Mouse (Mus musculus): ENCODE results near the gene Ccdc47. TPM values are rescaled to one million over a fixed set of nuclear protein-coding genes. Genes with fewer than 3 reads are reported as not detected.

The Ccdc47 gene
- polyA plus RNA-seq, 1 experiment from 2014 or later = 85.9 TPM

DNA sequence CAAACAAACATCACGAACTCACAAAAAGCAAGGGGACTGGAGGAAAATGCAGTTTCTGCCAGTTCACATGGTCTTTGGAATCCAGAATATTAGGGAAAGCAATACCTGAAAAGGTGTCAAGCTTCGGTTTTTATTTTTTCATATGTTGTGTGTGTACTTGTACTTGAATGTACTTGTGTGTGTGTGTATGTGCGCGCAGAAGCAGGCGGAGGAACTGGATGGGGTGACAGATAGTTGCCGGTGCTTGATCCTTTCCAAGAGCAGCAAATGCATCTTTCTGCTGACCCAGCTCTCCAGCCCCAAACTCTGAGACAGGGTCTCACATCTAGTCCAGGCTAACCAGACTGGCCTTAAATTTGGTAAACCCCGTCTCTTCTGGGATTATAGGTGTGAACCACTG, 21.3 kb downstream of the Ccdc47 start:
- H3K4me3 ChIP-seq = no peak overlapping the region
- no peak for ATAC-seq (ENCODE audit: low FRiP score, low read depth)
- H3K9ac ChIP-seq (replicated peaks) = no peak overlapping the region
- H3K4me1 ChIP-seq = peaks cover 10% of the 10 kb centered on the region
- H3K36me3 ChIP-seq = peaks cover 29% of the 10 kb centered on the region
- WGBS = 93% methylated on average over 7 of the region's 7 CpGs
- H3K27me3 ChIP-seq = no peaks in the 10 kb centered on the region
- no peaks in the 10 kb centered on the region for H3K9me3 ChIP-seq
- no peak overlapping the region for H3K27ac ChIP-seq (replicated peaks)
- no peak overlapping the region for H3K4me2 ChIP-seq (replicated peaks)

DNA sequence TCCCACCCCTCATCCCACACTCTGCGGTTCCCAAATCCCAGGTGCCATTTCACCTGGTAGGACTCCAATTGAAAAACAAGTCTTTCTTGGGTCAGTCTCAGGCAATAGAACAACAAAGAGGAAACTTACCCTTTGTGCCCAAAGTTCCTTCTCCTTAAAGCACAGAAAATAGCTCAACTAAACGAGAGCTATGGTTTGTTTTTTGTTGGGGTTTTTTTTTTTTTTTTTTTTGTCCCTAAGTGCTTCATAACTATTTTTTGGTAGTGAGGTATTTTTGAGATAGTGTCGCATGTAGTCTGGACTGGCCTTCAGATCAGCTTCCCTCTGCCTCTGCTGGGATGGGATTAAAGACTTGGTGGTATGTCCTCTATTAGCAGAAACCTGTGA, 22.0 kb downstream of the Ccdc47 start:
- Histone ChIP-seq H3K27ac (replicated peaks) (peak overlapping the region; percentile 88), H3K4me1 (peaks cover 10% of the 10 kb centered on the region), H3K4me3 (peak overlapping the region; percentile 76), H3K27me3 (no peaks in the 10 kb centered on the region), H3K36me3 (peaks cover 29% of the 10 kb centered on the region), H3K9ac (replicated peaks) (peak overlapping the region; percentile 70), H3K4me2 (replicated peaks) (peak overlapping the region; percentile 74), H3K9me3 (no peaks in the 10 kb centered on the region)
- WGBS = 37% methylated on average over 3 of the region's 3 CpGs
- no peak for ATAC-seq (ENCODE audit: low FRiP score, low read depth)

DNA sequence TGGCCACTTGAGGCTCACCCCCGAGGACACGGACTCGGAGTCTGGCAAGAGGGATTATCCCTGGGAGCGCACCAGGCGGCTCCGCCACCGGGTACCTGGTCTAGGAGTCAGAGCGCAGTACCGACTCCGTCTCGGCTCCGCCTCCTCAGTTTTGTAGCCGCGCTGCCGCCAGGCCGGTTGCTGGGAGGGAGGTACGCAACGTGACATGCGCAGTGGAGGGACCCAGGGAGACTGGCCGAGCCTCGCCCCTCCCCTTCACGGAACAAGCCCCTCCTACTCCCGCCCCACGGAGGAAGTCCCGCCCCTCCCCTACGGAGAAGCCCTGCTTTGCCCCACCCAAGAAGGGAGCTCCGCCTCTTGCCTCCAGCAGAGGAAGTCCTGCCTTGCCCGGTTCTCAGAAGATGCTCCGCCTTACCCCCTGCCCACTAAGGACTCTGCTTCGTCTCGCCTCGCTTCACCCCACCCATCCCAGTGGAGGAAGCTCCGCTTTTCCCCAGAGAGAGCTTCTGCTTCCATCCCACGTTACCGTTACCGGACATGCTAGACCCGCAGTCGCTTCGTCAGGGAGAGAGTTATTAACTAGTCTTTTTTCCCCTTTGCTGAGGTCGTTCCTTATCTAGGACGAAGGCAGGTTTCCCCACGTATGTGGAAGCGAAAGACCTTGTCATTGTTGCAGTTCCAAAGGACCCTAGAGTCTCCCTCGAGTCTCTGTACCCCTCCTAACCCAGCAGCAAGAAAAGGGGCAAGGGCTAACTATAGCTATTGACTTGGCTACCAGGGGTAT, 22.6 kb downstream of the Ccdc47 start:
- under 1% methylated on average over 44 of the region's 44 CpGs for WGBS

DNA sequence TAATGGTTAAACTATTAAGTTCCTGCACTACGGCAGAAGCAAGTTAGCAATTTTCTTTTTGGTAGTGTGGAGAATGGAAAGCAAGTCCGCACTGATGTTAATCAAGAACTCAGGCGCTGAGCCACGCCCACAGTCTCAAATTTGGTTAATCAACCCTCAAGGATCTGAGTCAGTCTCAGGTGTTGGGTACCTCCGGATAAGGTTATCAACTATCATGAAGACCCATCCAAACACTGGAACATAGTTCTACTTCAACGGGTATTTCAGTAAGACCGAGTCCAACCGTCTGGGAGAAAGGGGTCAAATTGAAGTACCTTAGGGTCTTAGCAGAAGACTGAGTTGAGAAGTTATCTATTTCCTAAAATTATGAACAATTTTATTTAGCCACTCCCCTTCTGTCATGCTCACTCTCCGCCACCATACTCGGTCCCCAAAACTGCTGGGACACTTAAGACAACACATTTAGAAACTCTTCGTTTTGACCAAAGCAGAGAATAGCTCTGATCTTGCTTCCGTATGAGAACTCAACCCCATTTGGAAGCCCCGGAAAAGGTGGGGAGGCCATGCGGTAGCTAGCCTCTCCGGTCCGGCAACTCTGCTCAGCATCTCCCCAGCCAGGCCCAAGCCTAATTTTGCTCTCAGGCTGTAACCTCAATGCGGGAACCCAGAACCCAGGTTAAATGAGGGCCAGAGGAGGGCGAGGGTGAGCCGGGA, 23.3 kb downstream of the Ccdc47 start:
- peak overlapping the region; percentile 76 for H3K4me3 ChIP-seq
- H3K36me3 ChIP-seq = peaks cover 20% of the 10 kb centered on the region
- peak overlapping the region; percentile 77 for H3K9ac ChIP-seq (replicated peaks)
- no peaks in the 10 kb centered on the region for H3K9me3 ChIP-seq
- no peaks in the 10 kb centered on the region for H3K27me3 ChIP-seq
- peak overlapping the region; percentile 88 for H3K27ac ChIP-seq (replicated peaks)
- ATAC-seq (ENCODE audit: low FRiP score, low read depth) = no peak; the same call in 1 of the 2 replicates
- H3K4me2 ChIP-seq (replicated peaks) = peak overlapping the region; percentile 74
- H3K4me1 ChIP-seq = peaks cover 10% of the 10 kb centered on the region
- 13% methylated on average over 19 of the region's 19 CpGs for WGBS

More for the DNA sequence above, 22.6 kb downstream of the Ccdc47 start:
- peak overlapping the region; percentile 76 for H3K4me3 ChIP-seq
- peaks cover 10% of the 10 kb centered on the region for H3K4me1 ChIP-seq
- peak overlapping the region; percentile 77 for H3K9ac ChIP-seq (replicated peaks)
- peak; percentile 96 for ATAC-seq (ENCODE audit: low FRiP score, low read depth)
- no peaks in the 10 kb centered on the region for H3K27me3 ChIP-seq
- H3K27ac ChIP-seq (replicated peaks) = peak overlapping the region; percentile 88
- no peaks in the 10 kb centered on the region for H3K9me3 ChIP-seq
- H3K36me3 ChIP-seq = peaks cover 28% of the 10 kb centered on the region
- peak overlapping the region; percentile 74 for H3K4me2 ChIP-seq (replicated peaks)

DNA sequence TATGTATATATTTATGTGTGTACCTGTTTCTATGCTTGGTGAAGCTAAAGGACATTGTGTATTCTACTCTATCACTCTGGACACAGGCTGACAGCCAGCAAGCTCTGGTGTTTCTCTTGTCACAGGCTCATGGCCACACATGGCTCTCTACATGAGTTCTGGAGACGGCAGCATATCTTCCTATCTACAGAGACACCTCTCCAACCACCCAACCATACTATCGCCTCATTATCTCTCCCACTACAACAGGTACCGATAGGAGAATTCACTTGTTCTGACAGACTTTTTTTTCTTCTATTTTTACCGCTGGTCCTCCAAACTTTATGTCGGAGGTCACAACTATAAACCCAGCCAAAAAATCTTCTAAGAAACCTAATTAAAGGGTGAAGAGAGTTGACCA, 23.9 kb downstream of the Ccdc47 start:
- Histone ChIP-seq H3K27ac (replicated peaks) (no peak overlapping the region), H3K9me3 (no peaks in the 10 kb centered on the region), H3K4me1 (peaks cover 10% of the 10 kb centered on the region), H3K27me3 (no peaks in the 10 kb centered on the region), H3K4me3 (no peak overlapping the region), H3K36me3 (peaks cover 14% of the 10 kb centered on the region), H3K9ac (replicated peaks) (peak overlapping the region; percentile 77; the same call in 1 of the 2 replicates), H3K4me2 (replicated peaks) (peak overlapping the region; percentile 74)
- WGBS = 96% methylated on average over 5 of the region's 5 CpGs
- no peak for ATAC-seq (ENCODE audit: low FRiP score, low read depth)

DNA sequence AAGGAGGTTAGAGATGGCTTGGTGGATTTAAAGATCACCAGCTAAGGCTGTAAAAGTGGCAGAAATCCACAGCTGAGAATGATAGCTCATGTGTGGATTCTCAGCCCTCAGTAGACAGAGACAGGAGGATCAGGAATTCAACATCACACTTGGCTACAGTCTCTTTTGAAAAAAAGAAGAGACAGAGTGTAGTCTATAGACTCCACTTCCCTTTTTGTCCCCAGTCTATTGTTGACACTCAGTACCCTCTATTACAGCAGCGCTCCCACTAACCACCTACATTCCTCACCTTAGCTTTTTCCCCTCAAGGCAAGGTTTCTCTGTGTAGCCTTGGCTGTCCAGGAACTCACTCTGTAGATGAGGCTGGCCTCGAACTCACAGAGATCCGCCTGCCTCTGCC, 24.4 kb downstream of the Ccdc47 start:
- H3K9ac ChIP-seq (replicated peaks) = no peak overlapping the region
- no peak overlapping the region for H3K4me2 ChIP-seq (replicated peaks)
- no peak for ATAC-seq (ENCODE audit: low FRiP score, low read depth)
- H3K4me1 ChIP-seq = peaks cover 10% of the 10 kb centered on the region
- H3K9me3 ChIP-seq = no peaks in the 10 kb centered on the region
- H3K36me3 ChIP-seq = peaks cover 9% of the 10 kb centered on the region
- H3K27me3 ChIP-seq = no peaks in the 10 kb centered on the region
- WGBS = 95% methylated on average over 3 of the region's 3 CpGs
- no peak overlapping the region for H3K27ac ChIP-seq (replicated peaks)
- H3K4me3 ChIP-seq = no peak overlapping the region

DNA sequence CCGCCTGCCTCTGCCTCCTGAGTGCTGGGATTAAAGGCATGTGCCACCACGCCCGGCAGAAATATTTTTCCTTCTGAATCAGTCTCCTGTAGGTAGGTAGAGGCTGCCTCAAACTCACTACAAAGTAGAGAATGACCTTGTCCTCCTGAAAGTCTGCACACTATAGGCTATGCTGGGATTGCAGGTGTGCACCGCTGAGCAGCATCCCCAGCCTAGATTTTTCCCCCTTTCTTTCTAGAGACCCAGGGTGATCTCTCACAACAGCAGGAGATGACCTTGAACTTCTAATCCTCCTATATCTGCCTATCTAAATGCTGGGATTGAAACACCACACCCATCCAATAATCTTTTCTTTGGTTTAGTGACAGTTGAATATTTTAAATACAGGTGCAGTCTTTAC, 28.8 kb downstream of the Ccdc47 start:
- Histone ChIP-seq H3K4me2 (replicated peaks) (no peak overlapping the region), H3K9me3 (no peaks in the 10 kb centered on the region), H3K27ac (replicated peaks) (no peak overlapping the region), H3K4me3 (no peak overlapping the region), H3K4me1 (peaks cover 2% of the 10 kb centered on the region), H3K36me3 (peaks cover 10% of the 10 kb centered on the region; the same call in 1 of the 2 replicates), H3K9ac (replicated peaks) (no peak overlapping the region), H3K27me3 (no peaks in the 10 kb centered on the region)
- ATAC-seq (ENCODE audit: low FRiP score, low read depth) = no peak
- 89% methylated on average over 4 of the region's 4 CpGs for WGBS

DNA sequence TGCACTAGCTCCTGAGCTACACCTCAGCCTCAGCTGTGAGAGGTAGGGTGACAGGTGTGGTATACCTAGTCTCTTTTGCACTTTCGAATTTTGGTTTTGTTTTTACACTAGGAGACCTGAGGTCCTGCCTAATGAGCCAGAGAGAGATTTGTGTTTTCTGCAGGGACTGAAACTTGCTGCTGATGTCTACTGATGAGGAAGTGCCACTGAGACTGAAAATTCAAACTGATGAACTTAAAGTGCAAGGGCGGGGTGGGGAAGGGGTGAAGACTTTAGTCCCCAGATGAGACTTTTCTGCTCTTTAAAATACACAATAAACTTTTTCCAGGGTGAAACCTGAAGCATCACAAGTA, 35.7 kb downstream of the Ccdc47 start:
- Histone ChIP-seq H3K9me3 (no peaks in the 10 kb centered on the region), H3K36me3 (peaks cover 17% of the 10 kb centered on the region; the same call in 1 of the 2 replicates), H3K9ac (replicated peaks) (no peak overlapping the region), H3K27ac (replicated peaks) (no peak overlapping the region), H3K4me2 (replicated peaks) (no peak overlapping the region), H3K4me3 (no peak overlapping the region), H3K27me3 (no peaks in the 10 kb centered on the region), H3K4me1 (no peaks in the 10 kb centered on the region)
- no peak for ATAC-seq (ENCODE audit: low FRiP score, low read depth)
- 86% methylated on average over 2 of the region's 2 CpGs for WGBS

DNA sequence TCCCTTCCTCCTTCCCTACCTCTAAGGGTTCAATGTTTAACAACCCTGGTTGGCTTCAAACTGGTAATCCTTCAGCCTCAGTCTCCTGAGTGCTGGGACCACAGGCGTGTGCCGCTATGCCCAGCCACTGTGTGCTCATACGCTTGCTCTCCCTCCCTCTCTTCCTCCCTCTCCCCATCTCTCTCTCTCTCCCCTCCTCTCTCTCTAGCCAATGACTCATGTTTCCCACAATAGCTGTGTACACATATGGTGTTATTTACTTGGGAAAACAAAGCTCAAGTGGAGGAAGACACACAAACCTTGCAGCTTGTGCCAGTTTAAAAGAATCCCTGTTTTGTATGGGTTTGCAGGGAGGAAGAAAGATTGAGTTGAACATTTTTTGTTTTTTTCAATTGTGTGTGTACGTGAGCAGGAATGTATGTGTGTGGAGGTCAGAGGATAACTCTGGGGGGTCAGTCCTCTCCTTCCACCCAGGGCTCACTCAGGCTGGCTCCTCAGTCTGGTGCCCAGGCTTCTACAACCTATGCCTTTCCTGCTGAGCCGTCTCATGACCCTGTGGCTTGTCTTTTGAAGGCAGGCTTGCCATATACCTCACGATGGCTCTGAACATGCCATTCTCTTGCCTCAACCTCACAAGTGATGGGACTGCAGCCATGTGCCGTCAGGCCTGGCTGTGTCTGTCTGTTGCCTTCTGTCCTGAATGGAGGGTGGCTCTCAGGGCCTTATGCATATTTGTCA, 36.3 kb downstream of the Ccdc47 start:
- Histone ChIP-seq H3K4me1 (no peaks in the 10 kb centered on the region), H3K36me3 (peaks cover 17% of the 10 kb centered on the region; the same call in 1 of the 2 replicates), H3K9ac (replicated peaks) (no peak overlapping the region), H3K27ac (replicated peaks) (no peak overlapping the region), H3K4me2 (replicated peaks) (no peak overlapping the region), H3K9me3 (no peaks in the 10 kb centered on the region), H3K27me3 (no peaks in the 10 kb centered on the region), H3K4me3 (no peak overlapping the region)
- 80% methylated on average over 7 of the region's 7 CpGs for WGBS
- no peak for ATAC-seq (ENCODE audit: low FRiP score, low read depth)

DNA sequence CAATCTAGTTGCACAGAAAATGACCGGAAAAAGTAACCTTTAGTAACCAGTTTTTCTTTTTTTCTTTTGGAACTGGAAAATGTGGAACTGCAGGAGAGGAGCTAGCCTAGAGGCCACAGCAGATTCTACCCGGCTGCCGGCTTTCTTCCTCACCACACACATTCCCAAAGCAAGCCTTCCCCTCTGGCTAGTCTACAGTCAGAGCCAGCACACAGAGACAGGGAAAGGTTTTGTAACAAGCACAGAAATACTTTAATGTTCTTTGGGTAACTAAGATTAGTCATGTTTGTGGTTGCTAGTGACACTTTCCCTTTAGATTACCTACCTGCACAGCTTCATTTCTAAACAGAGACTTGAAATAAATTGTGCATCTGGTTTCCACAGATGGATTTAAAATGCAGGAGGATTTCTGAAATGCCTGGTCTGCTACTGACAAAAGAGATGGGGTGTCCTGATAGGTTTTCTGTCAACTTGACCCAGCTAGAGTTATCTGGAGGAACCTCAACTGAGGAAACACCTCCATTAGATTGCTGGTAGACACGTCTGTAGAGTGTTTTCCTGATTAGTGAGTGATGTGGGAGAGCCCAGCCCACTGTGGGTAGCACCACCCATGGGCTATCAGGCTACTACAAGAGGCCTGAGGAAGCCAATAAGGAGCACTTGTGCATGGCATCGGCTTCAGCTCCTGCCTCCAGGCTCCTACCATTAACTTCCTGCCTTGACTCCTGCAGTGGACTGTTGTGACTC, 37.9 kb downstream of the Ccdc47 start:
- no peaks in the 10 kb centered on the region for H3K9me3 ChIP-seq
- ATAC-seq (ENCODE audit: low FRiP score, low read depth) = no peak
- no peak overlapping the region for H3K9ac ChIP-seq (replicated peaks)
- no peaks in the 10 kb centered on the region for H3K27me3 ChIP-seq
- H3K36me3 ChIP-seq = peaks cover 11% of the 10 kb centered on the region; the same call in 1 of the 2 replicates
- no peak overlapping the region for H3K4me3 ChIP-seq
- no peak overlapping the region for H3K4me2 ChIP-seq (replicated peaks)
- 81% methylated on average over 5 of the region's 5 CpGs for WGBS
- H3K27ac ChIP-seq (replicated peaks) = no peak overlapping the region
- H3K4me1 ChIP-seq = no peaks in the 10 kb centered on the region

DNA sequence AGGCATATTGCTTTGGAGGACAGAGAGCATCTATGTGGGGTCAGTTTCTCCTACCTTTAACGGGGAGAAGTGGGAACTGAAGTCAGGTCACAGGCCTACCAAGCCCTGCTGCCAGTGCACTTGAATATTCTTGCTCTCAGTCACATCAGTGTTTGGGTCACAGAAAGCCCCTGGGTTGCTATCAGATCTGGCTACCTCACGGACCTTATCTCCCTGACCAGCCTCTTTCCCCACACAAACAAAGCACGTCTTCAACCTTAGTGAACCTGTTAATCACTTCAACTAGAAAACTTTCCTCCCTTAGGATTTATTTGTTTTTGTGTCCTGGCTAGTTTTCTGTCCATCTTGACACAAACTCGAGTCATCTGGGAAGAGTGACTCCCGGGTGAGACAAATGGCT, 39.8 kb downstream of the Ccdc47 start:
- no peak overlapping the region for H3K27ac ChIP-seq (replicated peaks)
- H3K27me3 ChIP-seq = no peaks in the 10 kb centered on the region
- no peaks in the 10 kb centered on the region for H3K4me1 ChIP-seq
- H3K4me2 ChIP-seq (replicated peaks) = no peak overlapping the region
- no peak overlapping the region for H3K4me3 ChIP-seq
- H3K9me3 ChIP-seq = no peaks in the 10 kb centered on the region
- 91% methylated on average over 5 of the region's 5 CpGs for WGBS
- H3K36me3 ChIP-seq = peaks cover 4% of the 10 kb centered on the region; the same call in 1 of the 2 replicates
- no peak overlapping the region for H3K9ac ChIP-seq (replicated peaks)
- ATAC-seq (ENCODE audit: low FRiP score, low read depth) = no peak

Measured in midbrain, embryonic 12.5 days (tissue).